Mouse (Mus musculus) heart, embryonic 11.5 days (tissue): Measurements from ENCODE around the gene Dagla. TPM values are rescaled to one million over a fixed set of nuclear protein-coding genes. Genes with fewer than 3 reads are reported as not detected.

Source experiments
- ATAC-seq: fragments of 200-750 bp; cut with Nextera tagmentation; replicated peaks from 2 replicates; pipeline ENCODE4 v1.8.0; 2017; ENCODE audit warnings: moderate library complexity; ENCODE audit not compliant: insufficient number of reproducible peaks, low FRiP score, low TSS enrichment
- H3K27ac ChIP-seq: fragments of 300-500 bp; sonication (generic); 2 replicates; pipeline ENCODE4 v1.5.1; 2014; ENCODE audit warnings: mild to moderate bottlenecking, low read depth, low read length
- H3K27me3 ChIP-seq: fragments of 300-500 bp; sonication (generic); 2 replicates; pipeline ENCODE4 v1.6.1; 2014; ENCODE audit warnings: mild to moderate bottlenecking, low read length, mixed read lengths; ENCODE audit not compliant: control insufficient read depth, insufficient read depth
- H3K36me3 ChIP-seq: fragments of 300-500 bp; sonication (generic); 2 replicates; pipeline ENCODE4 v1.6.1; 2014; ENCODE audit warnings: mild to moderate bottlenecking, low read length, moderate library complexity, mixed read lengths; ENCODE audit not compliant: control insufficient read depth, insufficient read depth
- H3K4me1 ChIP-seq: fragments of 300-500 bp; sonication (generic); 2 replicates; pipeline ENCODE4 v1.6.1; 2014; ENCODE audit warnings: low read length; ENCODE audit not compliant: control insufficient read depth, insufficient read depth
- H3K4me2 ChIP-seq: fragments of 300-500 bp; sonication (generic); 2 replicates; pipeline ENCODE4 v1.6.1; 2014; ENCODE audit warnings: mild to moderate bottlenecking, moderate library complexity
- H3K4me3 ChIP-seq: fragments of 300-500 bp; sonication (generic); 2 replicates; pipeline ENCODE4 v1.5.1; 2014; ENCODE audit warnings: low read depth, low read length
- H3K9ac ChIP-seq: fragments of 300-500 bp; sonication (generic); 2 replicates; pipeline ENCODE4 v1.6.1; 2014; ENCODE audit warnings: mild to moderate bottlenecking, low read depth, low read length, moderate library complexity
- H3K9me3 ChIP-seq: fragments of 300-500 bp; sonication (generic); replicated peaks from 2 replicates; pipeline ENCODE4 v1.6.1; 2016; ENCODE audit warnings: low read length; ENCODE audit not compliant: control insufficient read depth
- WGBS: fragments of 180-500 bp; shearing (Covaris S2); extraction: QIAGEN DNeasy Blood & Tissue Kit; methylation state at CpG from one replicate; pipeline ENCODE4 v1.1.7; 2014; ENCODE audit not compliant: insufficient replicate concordance; 5-methylcytosine and 5-hydroxymethylcytosine counted together
- polyA plus RNA-seq: library from polyadenylated mRNA; unstranded; fragments of >200 nt; fragmentation: Nextera tagmentation; extraction: Ambion mirVana; gene quantifications from 2 replicates; pipeline ENCODE4 v1.2.1, GENCODE M21; 2014

Gene Dagla
- polyA plus RNA-seq, 1 experiment from 2014 or later, result 0.66 TPM

DNA sequence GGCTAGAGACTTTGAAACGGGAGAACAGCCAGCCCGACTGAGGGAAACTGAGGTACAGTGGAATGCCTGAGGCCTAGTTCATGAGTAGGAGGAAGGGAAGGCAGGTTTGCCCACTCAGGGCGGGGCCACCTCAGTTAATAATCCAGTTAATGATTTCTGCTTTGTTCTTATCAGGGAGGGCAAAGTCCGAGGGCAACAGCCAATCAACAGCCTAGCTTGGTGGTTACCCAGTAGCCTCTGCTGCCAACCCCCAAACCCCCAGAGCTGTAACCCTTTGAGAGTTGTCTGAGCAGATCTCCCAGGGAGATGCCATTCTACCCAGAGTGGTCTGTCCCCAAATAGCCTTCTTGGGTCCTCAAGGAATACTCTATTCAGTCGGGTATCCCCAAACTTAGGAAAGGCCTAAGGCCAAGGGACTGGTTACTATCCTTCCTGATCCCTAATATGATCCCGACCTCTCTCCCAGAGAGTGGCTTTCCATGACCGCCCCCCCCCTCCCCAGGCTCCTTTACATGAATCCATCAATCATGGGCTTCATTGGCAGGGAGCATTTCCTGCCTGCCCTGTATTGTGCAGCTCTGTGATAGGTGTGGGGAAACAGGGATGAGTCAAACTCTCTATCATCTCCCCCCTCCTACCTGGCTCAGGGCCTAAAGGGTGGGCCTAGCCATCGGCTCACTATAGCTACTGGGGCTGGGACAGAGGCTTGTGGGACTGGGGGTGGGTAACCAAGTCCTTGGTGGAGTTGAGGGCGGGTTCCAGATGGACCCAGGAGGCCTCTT is 68.7 kb downstream of the Dagla start:
- no peak for ATAC-seq
- H3K27ac ChIP-seq, result no peak overlapping the region
- 0 out of 2 replicates have a peak, but pooled peaks cover 3% of the 10 kb centered on the region for H3K27me3 ChIP-seq
- 71% methylated on average over 9 of the region's 9 CpGs for WGBS
- no peaks in the 10 kb centered on the region for H3K36me3 ChIP-seq
- H3K4me3 ChIP-seq, result no peak overlapping the region
- H3K4me1 ChIP-seq, result peaks cover 13% of the 10 kb centered on the region
- H3K9ac ChIP-seq, result no peak overlapping the region
- H3K4me2 ChIP-seq, result no peak overlapping the region
- H3K9me3 ChIP-seq, result no peaks in the 10 kb centered on the region

- Histone ChIP-seq H3K27me3 (0 out of 2 replicates have a peak, but pooled peaks cover 3% of the 10 kb centered on the region), H3K4me3 (no peak overlapping the region), H3K4me2 (no peak overlapping the region), H3K9ac (no peak overlapping the region), H3K4me1 (peaks cover 11% of the 10 kb centered on the region), H3K36me3 (no peaks in the 10 kb centered on the region), H3K9me3 (no peaks in the 10 kb centered on the region), H3K27ac (peak overlapping the region; percentile 62)
- no peak for ATAC-seq
- WGBS, result 47% methylated on average over 9 of the region's 9 CpGs
These were observed 72.2 kb downstream of the Dagla start for GRCm38 (mm10) chr19:10232327-10233017.

DNA sequence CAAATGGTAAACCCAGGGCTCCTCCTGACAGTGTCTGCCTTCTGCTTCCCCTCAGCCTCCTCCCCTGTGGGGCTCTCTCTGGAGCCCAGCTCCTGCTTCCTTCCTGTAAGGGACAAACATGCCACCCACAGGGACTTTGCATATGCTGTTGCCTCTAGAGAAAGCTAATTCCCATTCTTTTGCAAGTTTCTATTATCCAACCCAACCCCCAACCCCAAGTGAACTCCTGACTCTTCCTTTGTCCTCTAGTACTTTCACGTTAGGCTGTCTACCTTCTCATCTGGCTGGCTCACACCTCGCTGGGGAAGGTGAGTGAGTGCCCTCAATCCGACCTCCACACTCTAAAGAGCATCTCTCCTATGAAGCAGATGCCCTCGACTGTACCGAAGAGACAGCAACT is 72.8 kb downstream of the Dagla start:
- Histone ChIP-seq H3K9ac (0 out of 2 replicates have a peak overlapping the region, but pooled peaks have one; percentile 5), H3K4me2 (no peak overlapping the region), H3K27me3 (0 out of 2 replicates have a peak, but pooled peaks cover 3% of the 10 kb centered on the region), H3K27ac (peak overlapping the region; percentile 62), H3K9me3 (no peaks in the 10 kb centered on the region), H3K36me3 (no peaks in the 10 kb centered on the region), H3K4me1 (peaks cover 11% of the 10 kb centered on the region), H3K4me3 (no peak overlapping the region)
- 28% methylated on average over 5 of the region's 5 CpGs for WGBS
- no peak for ATAC-seq

GRCm38 (mm10) chr19:10231016-10231415 is 73.7 kb downstream of the Dagla start:
- no peaks in the 10 kb centered on the region for H3K36me3 ChIP-seq
- H3K9ac ChIP-seq, result no peak overlapping the region
- no peak overlapping the region for H3K4me3 ChIP-seq
- H3K4me1 ChIP-seq, result peaks cover 11% of the 10 kb centered on the region
- ATAC-seq, result peak; percentile 55; the same call in 1 of the 2 replicates
- 0 out of 2 replicates have a peak, but pooled peaks cover 3% of the 10 kb centered on the region for H3K27me3 ChIP-seq
- WGBS, result 20% methylated on average over 7 of the region's 7 CpGs
- H3K4me2 ChIP-seq, result peak overlapping the region; percentile 27; the same call in 1 of the 2 replicates
- H3K9me3 ChIP-seq, result no peaks in the 10 kb centered on the region
- H3K27ac ChIP-seq, result peak overlapping the region; percentile 62

GRCm38 (mm10) chr19:10225767-10226166 is 78.9 kb downstream of the Dagla start:
- no peaks in the 10 kb centered on the region for H3K36me3 ChIP-seq
- H3K9ac ChIP-seq, result no peak overlapping the region
- H3K27me3 ChIP-seq, result no peaks in the 10 kb centered on the region
- no peak for ATAC-seq
- WGBS, result 57% methylated on average over 4 of the region's 4 CpGs
- no peaks in the 10 kb centered on the region for H3K9me3 ChIP-seq
- H3K4me3 ChIP-seq, result no peak overlapping the region
- peak overlapping the region; percentile 64; the same call in 1 of the 2 replicates for H3K27ac ChIP-seq
- peaks cover 26% of the 10 kb centered on the region for H3K4me1 ChIP-seq
- peak overlapping the region; percentile 66; the same call in 1 of the 2 replicates for H3K4me2 ChIP-seq

DNA sequence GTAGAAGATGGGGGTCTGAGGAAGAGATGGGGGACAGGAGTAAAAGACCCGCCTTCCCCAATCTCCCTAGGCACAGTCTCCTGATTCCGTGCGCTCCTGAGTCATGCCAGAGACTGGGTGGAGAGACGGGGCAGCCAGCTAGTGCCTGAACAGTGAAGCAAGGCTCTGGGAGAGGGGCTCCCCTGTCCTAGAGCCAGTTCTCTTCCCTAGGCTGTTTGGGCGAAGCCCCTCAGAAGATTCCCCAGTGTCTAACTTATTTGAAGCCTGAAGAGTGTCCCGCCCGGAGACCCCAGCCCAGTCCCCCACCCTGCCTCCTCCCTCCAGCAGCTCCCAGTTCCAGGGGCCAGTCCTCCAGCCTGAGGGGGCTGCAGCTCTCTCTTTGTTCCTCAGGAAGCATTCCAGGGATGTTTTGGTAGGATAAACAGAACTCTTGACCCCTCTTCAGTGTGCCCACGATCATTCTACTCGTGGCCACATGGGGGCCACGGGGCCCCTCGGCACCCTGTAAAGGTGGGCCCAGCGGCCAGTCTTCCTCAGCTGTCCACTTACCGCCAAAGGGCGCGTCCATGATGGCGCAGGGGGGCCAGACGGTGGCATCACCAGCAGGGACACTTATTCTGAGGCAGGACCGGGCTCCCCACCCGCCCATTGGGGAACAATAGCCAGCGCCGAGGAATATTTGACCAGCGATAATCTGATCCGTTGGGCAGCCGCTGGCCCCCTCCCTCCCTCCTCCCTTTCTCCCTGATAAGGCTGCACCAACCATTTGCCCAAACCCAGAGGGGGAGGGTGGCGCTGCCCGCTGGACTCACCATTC is 79.8 kb downstream of the Dagla start:
- peak overlapping the region; percentile 66 for H3K4me2 ChIP-seq
- WGBS, result 12% methylated on average over 26 of the region's 26 CpGs
- H3K36me3 ChIP-seq, result no peaks in the 10 kb centered on the region
- H3K27me3 ChIP-seq, result no peaks in the 10 kb centered on the region
- no peak for ATAC-seq
- H3K9ac ChIP-seq, result peak overlapping the region; percentile 60
- peak overlapping the region; percentile 64 for H3K27ac ChIP-seq
- H3K4me3 ChIP-seq, result peak overlapping the region; percentile 30
- peaks cover 26% of the 10 kb centered on the region for H3K4me1 ChIP-seq
- no peaks in the 10 kb centered on the region for H3K9me3 ChIP-seq

GRCm38 (mm10) chr19:10223561-10223960 is 81.1 kb downstream of the Dagla start:
- WGBS, result 66% methylated on average over 4 of the region's 4 CpGs
- no peak overlapping the region for H3K4me2 ChIP-seq
- no peak for ATAC-seq
- H3K36me3 ChIP-seq, result no peaks in the 10 kb centered on the region
- no peaks in the 10 kb centered on the region for H3K27me3 ChIP-seq
- H3K4me3 ChIP-seq, result no peak overlapping the region
- no peaks in the 10 kb centered on the region for H3K9me3 ChIP-seq
- no peak overlapping the region for H3K27ac ChIP-seq
- no peak overlapping the region for H3K9ac ChIP-seq
- peaks cover 21% of the 10 kb centered on the region for H3K4me1 ChIP-seq

DNA sequence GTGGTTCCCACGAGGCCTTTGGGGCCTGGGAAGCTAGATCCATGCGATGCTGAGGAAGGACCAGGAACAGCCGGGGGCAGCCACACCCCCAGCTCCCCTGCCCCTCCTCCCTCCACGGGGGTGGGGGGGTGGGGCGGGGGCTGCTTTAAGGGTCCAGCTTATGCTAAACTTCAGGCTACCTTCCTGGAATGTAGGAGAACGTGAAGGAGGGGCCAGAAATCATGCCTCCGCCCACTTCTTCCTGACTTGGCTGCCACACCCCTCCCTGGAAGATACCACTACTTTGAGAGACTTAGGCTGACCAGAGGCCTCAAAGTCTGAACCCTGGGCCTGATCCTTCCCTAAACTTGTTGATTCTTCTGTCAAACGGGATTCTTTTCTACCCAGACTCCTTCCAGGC is 82.0 kb downstream of the Dagla start:
- Histone ChIP-seq H3K4me3 (no peak overlapping the region), H3K4me1 (peaks cover 21% of the 10 kb centered on the region), H3K27ac (peak overlapping the region; percentile 41; the same call in 1 of the 2 replicates), H3K9me3 (no peaks in the 10 kb centered on the region), H3K4me2 (no peak overlapping the region), H3K36me3 (no peaks in the 10 kb centered on the region), H3K9ac (no peak overlapping the region), H3K27me3 (no peaks in the 10 kb centered on the region)
- WGBS, result 26% methylated on average over 8 of the region's 8 CpGs
- 0 out of 2 replicates have a peak, but pooled peaks have one; percentile 8 for ATAC-seq
